Mouse (Mus musculus) gastrocnemius, postnatal 14 days (tissue): ENCODE measurements around the gene Cpd. TPM values are rescaled to one million over a fixed set of nuclear protein-coding genes. Genes with fewer than 3 reads are reported as not detected.

Experiments used
- total RNA-seq, 2 experiments: library from RNA; stranded (reverse); gene quantifications; 2 replicates each; pipeline ENCODE4 v1.2.3; 2021

The Cpd gene
- total RNA-seq, 2 experiments from 2014 or later, result 39.4 to 50.8 TPM

Other genes with a start within 250 kb of the Cpd start
- gene Abr, start 224.7 kb downstream of the Cpd start, total RNA-seq, result 10 to 100 TPM; 15.4 to 18.2 TPM
- gene Bhlha9, start 174.5 kb downstream of the Cpd start, total RNA-seq, result not detected
- gene Trarg1, start 167.2 kb downstream of the Cpd start, total RNA-seq, result 1 to 10 TPM; 1.4 TPM
- 10 to 100 TPM; 20.1 to 21.8 TPM for gene Gosr1, start 83.4 kb downstream of the Cpd start, total RNA-seq
- under 1 TPM; 0.24 to 0.45 TPM for gene Tmigd1, start 55.1 kb upstream of the Cpd start, total RNA-seq
- gene Blmh, start 77.8 kb upstream of the Cpd start, total RNA-seq, result 10 to 100 TPM; 38.8 to 41.7 TPM
- gene Slc6a4, start 151.6 kb upstream of the Cpd start, total RNA-seq, result under 1 TPM; 0.40 to 0.49 TPM
- gene Nsrp1, start 231.4 kb upstream of the Cpd start, total RNA-seq, result 10 to 100 TPM; 11.2 to 13.7 TPM